Mouse (Mus musculus) splenic B cell, adult 2 months (primary cell): ENCODE measurements around the gene Gm8005.
"Not testable (repeated sequence)": the region's sequence is repeated elsewhere in the genome, so short reads cannot be mapped to it uniquely, and the experiment has no call there.

Experiments
- DNase-seq: peaks from one replicate; pipeline ENCODE4 v3.0.0-alpha.2; 2011; ENCODE audit warnings: low read depth, low spot score
- H3K27me3 ChIP-seq: 2 replicates; pipeline ENCODE4 v1.6.1; 2012; ENCODE audit warnings: mild to moderate bottlenecking, low read length, moderate library complexity, mixed read lengths; ENCODE audit not compliant: control insufficient read depth, poor library complexity, insufficient read depth, severe bottlenecking
- H3K36me3 ChIP-seq: 2 replicates; pipeline ENCODE4 v1.6.1; 2012; ENCODE audit warnings: mild to moderate bottlenecking, low read length, moderate library complexity, mixed read lengths; ENCODE audit not compliant: control insufficient read depth, poor library complexity, insufficient read depth, severe bottlenecking

Gm8005 gene

GRCm38 (mm10) chr14:42439573-42439972 is at the start of gene Gm8005:
Gene Gm8005, minus strand, starts transcription at chr14:42439673.
- H3K27me3 ChIP-seq, DNase-seq, H3K36me3 ChIP-seq: not testable (repeated sequence)

- H3K27me3 ChIP-seq, DNase-seq, H3K36me3 ChIP-seq: not testable (repeated sequence)
Observed at GRCm38 (mm10) chr14:42463581-42463980, 24.1 kb upstream of the Gm8005 start, which contains the start of gene Gm8011. Gene Gm8011, plus strand, starts transcription at chr14:42463881.
